Mouse (Mus musculus) testis, adult 2 months (tissue): ENCODE results near the gene Il31. TPM values are rescaled to one million over a fixed set of nuclear protein-coding genes. Genes with fewer than 3 reads are reported as not detected.

Source experiments
- H3K27ac ChIP-seq: fragments of 200-500 bp; 2 replicates; pipeline ENCODE4 v1.5.1; 2012; ENCODE audit warnings: low read depth, low read length; ENCODE audit not compliant: control insufficient read depth, insufficient read depth
- H3K27me3 ChIP-seq: fragments of 200-500 bp; 2 replicates; pipeline ENCODE4 v1.6.1; 2012; ENCODE audit warnings: mild to moderate bottlenecking, low read length, moderate library complexity; ENCODE audit not compliant: control insufficient read depth, insufficient read depth
- H3K36me3 ChIP-seq: fragments of 200-500 bp; 2 replicates; pipeline ENCODE4 v1.6.1; 2012; ENCODE audit warnings: mild to moderate bottlenecking, low read length; ENCODE audit not compliant: control insufficient read depth, insufficient read depth
- H3K4me1 ChIP-seq: fragments of 200-500 bp; 2 replicates; pipeline ENCODE4 v1.6.1; 2012; ENCODE audit warnings: low read length; ENCODE audit not compliant: control insufficient read depth, insufficient read depth
- H3K4me3 ChIP-seq: fragments of 200-500 bp; 2 replicates; pipeline ENCODE4 v1.5.1; 2012; ENCODE audit warnings: low read depth, mild to moderate bottlenecking, low read length, moderate library complexity, mixed read lengths; ENCODE audit not compliant: control insufficient read depth
- CTCF ChIP-seq: fragments of 200-500 bp; IDR thresholded peaks from 2 replicates; pipeline ENCODE4 v1.5.1; 2012; ENCODE audit warnings: low read depth, mild to moderate bottlenecking, inconsistent platforms, low read length, moderate library complexity; ENCODE audit not compliant: control insufficient read depth, insufficient read depth, insufficient replicate concordance
- POLR2A ChIP-seq: fragments of 200-500 bp; IDR thresholded peaks from 2 replicates; pipeline ENCODE4 v1.6.1; 2012; ENCODE audit warnings: low read depth, mild to moderate bottlenecking, inconsistent platforms, low read length, moderate library complexity; ENCODE audit not compliant: control insufficient read depth
- polyA plus RNA-seq: library from polyadenylated mRNA; depleted of rRNA; stranded (reverse); fragments of >200 nt; gene quantifications from 2 replicates; pipeline ENCODE4 v1.2.3, GENCODE M21; 2012; rRNA removed

Il31 gene
- polyA plus RNA-seq, 1 experiment = 29.8 TPM

DNA sequence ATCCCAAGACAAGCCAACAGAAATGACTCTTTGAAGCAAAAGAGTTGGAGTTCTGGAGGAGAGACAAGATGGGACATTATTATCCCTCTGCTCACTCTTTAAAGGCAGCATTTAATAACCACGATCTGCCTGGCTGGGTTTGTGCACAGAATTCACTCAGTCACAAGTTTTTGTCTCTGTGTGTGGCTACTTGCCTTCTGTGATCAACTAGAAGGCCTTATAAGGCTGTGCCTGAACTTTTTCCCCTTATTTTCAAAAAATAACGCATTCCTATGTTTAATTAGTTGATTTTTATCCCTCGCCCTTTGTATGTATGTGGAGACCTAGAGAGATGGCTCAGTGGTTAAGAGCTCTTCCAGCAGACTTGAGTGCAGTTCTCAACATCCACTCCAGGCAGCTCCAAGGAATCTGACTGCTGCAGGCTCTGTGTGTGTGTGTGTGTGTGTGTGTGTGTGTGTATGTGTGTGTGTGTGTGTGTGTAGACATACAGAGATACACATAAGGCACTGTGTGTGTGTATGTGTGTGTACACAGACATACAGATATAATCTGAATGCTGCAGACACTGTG, 56.9 kb downstream of the Il31 start:
- Histone ChIP-seq H3K36me3 (no peaks in the 10 kb centered on the region), H3K4me3 (no peak overlapping the region), H3K27ac (no peak overlapping the region), H3K4me1 (no peaks in the 10 kb centered on the region), H3K27me3 (no peaks in the 10 kb centered on the region)
- TF ChIP-seq CTCF (no peak), POLR2A (no peak)

DNA sequence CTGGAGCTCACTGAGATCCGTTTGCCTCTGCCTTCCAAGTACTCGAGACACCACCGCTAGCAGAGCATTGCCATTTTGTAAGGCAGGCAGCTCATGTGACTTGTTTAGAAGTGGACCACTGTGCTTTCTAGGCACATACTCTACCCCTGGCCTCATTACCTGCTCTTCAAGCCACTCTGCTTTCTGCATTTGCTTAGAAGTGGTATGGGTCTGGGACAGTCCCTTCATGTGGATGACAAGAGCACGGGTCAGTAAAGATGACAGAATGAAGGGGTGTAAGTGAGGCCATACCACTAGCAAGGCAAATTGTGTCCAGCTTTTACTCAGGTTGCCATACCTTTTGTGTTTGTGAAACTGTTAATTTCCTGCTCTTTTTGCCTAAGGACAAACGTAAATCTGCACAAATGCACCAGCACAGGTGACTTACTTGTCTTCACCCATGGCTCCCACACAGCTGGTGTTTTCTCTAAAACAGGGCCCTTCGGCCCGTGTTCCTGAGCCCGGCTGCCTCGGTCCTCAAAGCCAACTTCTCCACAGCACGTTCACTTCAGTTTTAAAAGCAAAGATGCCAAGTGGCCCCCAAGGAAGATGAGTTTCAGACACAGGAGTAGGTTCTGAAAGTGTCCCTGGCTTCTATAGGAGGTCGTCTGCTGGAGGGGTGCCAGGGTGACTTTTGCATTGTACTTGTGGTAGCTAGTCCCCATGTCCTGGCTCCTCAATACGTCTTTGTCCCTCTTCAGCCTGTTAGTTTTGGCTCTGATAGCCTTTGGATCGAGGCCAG, 57.6 kb downstream of the Il31 start:
- Histone ChIP-seq H3K4me3 (no peak overlapping the region), H3K4me1 (no peaks in the 10 kb centered on the region), H3K27ac (no peak overlapping the region), H3K27me3 (no peaks in the 10 kb centered on the region), H3K36me3 (no peaks in the 10 kb centered on the region)
- TF ChIP-seq CTCF (no peak), POLR2A (no peak)

Other genes starting within 250 kb of the Il31 start
- 45.1 and 46.7 TPM in 2 replicates for gene Wdr66, start 237.4 kb downstream of the Il31 start, polyA plus RNA-seq
- 0.73 and 0.88 TPM in 2 replicates for gene Bcl7a, start 145.7 kb downstream of the Il31 start, polyA plus RNA-seq
- 17.4 and 18.8 TPM in 2 replicates for gene Mlxip, start 94.7 kb downstream of the Il31 start, polyA plus RNA-seq
- 129 and 131 TPM in 2 replicates for gene Lrrc43, start 184 bp downstream of the Il31 start, polyA plus RNA-seq
- 19.2 and 19.5 TPM in 2 replicates for gene B3gnt4, start 21.0 kb upstream of the Il31 start, polyA plus RNA-seq
- gene Diablo, start 34.7 kb upstream of the Il31 start, polyA plus RNA-seq = 325 and 367 TPM in 2 replicates
- gene Gm49027, start 36.0 kb upstream of the Il31 start, polyA plus RNA-seq = 5.1 and 5.2 TPM in 2 replicates
- 5.3 and 5.8 TPM in 2 replicates for gene Vps33a, start 83.5 kb upstream of the Il31 start, polyA plus RNA-seq
- 96.1 and 101 TPM in 2 replicates for gene Clip1, start 195.1 kb upstream of the Il31 start, polyA plus RNA-seq
- gene Zcchc8, start 231.6 kb upstream of the Il31 start, polyA plus RNA-seq = 49.2 and 54.8 TPM in 2 replicates